Mouse (Mus musculus) lung, adult 2 months (tissue): ENCODE data around the gene Pip5k1b.

Experiments used
- CTCF ChIP-seq: fragments of 200-500 bp; IDR thresholded peaks from 2 replicates; pipeline ENCODE4 v1.5.1; 2011; ENCODE audit warnings: mild to moderate bottlenecking, low read length, control low read depth; ENCODE audit not compliant: insufficient read depth
- POLR2A ChIP-seq: fragments of 200-500 bp; IDR thresholded peaks from 2 replicates; pipeline ENCODE4 v1.6.1; 2011; ENCODE audit warnings: low read depth, mild to moderate bottlenecking, control low read depth, low read length, borderline replicate concordance; ENCODE audit errors: extremely low read depth

- TF ChIP-seq CTCF, result no peak
- TF ChIP-seq POLR2A, result no peak
These were observed 20.5 kb downstream of the Pip5k1b start for GRCm38 (mm10) chr19:24535161-24535560.
